Mouse (Mus musculus): ENCODE results near the gene Gm49383.

DNA sequence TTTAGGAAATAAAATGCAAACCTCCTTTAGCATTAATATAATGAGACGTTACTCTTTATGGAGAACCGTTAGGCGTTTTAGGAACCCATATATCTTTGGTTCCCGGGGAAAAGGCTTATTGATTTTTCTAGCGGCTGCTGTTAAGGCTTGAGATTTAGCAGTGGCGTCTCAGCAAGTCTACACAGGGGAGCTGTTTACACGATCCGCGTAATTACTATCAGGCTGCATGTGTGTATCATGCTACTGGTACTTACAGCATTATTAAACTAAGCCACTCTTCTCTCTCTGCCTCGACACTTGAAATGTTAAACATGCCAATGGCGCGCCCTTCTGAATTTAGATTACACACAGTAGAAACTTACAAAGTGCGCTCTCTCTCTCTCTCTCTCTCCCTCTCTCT lies 46.9 kb downstream of the Gm49383 start:
- TF ChIP-seq CTCF (IDR thresholded peaks at IDR 0.05; ENCODE audit: low read depth) (no peak), EP300 (IDR thresholded peaks at IDR 0.05; ENCODE audit: low read depth) (no peak)

Measured in liver, postnatal 0 days (tissue).